Mouse (Mus musculus): Measurements from ENCODE around the gene Prkab2. TPM values are rescaled to one million over a fixed set of nuclear protein-coding genes. Genes with fewer than 3 reads are reported as not detected.

The Prkab2 gene
- polyA plus RNA-seq (2015; fragmentation: Nextera tagmentation; extraction: Ambion mirVana): 21.4 and 25.7 TPM in 2 replicates

DNA sequence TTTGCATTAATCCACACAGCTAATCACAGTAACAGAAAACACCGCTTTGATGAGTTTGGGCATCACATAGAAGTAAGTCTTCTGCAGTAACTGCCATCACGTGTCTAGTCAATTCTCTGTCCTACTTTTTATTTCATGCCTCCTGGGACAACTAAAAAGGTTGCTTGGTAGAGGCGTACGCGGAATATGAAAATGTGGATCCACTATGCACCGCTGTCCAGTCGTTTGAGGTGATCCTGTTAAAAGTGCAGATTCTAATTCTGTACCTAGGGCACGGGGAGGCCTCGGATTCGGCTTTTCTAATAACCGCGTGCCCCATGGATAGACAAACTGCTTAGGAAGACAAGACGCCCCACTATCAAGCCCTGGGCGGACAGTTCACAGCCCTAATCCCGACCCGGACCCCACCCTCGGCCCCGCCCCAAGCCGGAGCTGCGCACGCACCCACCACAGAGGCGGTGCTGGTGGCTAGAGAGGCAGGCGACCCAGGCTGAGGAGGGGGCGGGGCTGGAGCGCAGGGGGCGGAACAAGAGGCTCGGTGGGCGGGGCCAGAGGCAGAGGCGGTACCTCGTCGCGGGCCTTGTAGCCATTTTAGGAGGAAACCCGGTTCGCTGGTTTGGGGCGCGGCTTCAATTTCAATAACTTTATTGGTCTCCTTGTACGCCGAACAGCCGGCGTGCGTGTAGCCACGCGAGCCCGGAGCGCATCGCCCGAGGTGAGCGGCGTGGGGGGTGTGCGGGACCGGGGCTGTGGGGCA lies at the start of gene Prkab2:
Gene Prkab2, plus strand, starts transcription at position 539 of the 757 bp plus-strand sequence.

GRCm38 (mm10) chr3:97609845-97610410 lies 48.1 kb upstream of the Prkab2 start, which contains the start of gene Chd1l:
Chd1l (minus strand) TSS chr3:97610203.

DNA sequence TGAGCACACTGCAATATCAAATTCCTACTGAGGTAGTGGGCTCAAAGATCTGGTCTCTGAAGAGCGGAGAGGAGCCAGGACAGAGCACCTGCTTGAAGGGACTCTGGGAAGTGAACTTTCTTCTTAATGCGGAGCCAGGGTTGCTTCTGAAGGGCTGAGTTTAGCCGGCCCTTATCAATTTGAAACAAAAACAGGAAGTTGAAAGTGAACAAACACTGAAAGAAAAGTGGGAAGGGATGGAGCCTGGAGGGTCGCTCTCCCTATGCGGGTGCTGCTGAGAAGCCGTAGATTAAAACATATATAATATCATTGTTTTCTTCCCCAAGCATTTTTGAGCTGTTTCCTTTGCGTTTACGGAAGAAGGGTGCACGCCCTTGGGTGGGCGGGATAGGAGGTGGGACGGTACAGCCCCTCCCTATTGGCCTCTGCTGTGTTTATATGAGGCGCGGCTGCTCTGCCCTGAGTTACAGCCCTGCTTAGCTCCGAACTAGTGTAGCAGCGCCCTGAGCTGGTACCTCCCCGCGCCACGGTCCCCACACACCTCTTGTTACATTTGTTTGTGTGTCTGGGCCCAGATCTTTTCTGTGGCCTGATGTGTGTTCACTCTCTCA lies 29.5 kb upstream of the Prkab2 start, which contains the start of gene Fmo5:
Gene Fmo5, plus strand, starts transcription at position 414 of the 611 bp plus-strand sequence.

DNA sequence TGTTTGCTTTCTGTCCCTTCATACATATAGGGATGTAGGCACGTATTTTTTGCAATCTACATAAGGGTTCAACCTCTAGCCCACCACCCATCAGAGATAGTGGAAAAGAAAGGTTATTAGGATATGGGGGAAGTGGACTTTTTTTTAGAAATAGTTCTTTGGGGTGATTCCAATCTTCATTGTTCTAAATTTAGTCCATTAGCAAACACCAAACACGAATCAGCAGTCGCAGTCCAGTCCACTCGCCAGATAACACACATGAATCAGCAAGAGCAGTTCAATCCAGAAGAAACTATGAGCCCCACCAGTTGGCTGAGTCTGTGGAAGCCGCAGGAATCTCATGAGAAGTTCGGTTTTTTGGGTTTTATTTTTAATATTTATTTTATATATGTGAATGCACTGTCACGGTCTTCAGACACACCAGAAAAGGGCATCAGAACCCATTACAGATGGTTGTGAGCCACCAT lies 16.7 kb downstream of the Prkab2 start, which contains the start of gene Gm17651:
Gene Gm17651, minus strand, starts transcription at position 51 of the 467 bp plus-strand sequence.

Small RNA genes within 50 kb of the gene (microRNA-seq; reads per million reads assigned to microRNA genes)
- 0 reads per million in 2 experiments for gene Mir7225

Other genes starting within 250 kb of the Prkab2 start
- 0.04 TPM in 1 of 2 replicates, not detected in the other for gene Olfr1402, start 236.2 kb upstream of the Prkab2 start, polyA plus RNA-seq (2015; fragmentation: Nextera tagmentation; extraction: Ambion mirVana)
- gene Chd1l, start 48.0 kb upstream of the Prkab2 start, polyA plus RNA-seq (2015; fragmentation: Nextera tagmentation; extraction: Ambion mirVana): 8.5 and 9.5 TPM in 2 replicates
- 2.9 and 3.4 TPM in 2 replicates for gene Fmo5, start 29.4 kb upstream of the Prkab2 start, polyA plus RNA-seq (2015; fragmentation: Nextera tagmentation; extraction: Ambion mirVana)
- not detected in 2 replicates for gene Gm17651, start 16.5 kb downstream of the Prkab2 start, polyA plus RNA-seq (2015; fragmentation: Nextera tagmentation; extraction: Ambion mirVana)
- 235 and 350 TPM in 2 replicates for gene Pde4dip, start 230.5 kb downstream of the Prkab2 start, polyA plus RNA-seq (2015; fragmentation: Nextera tagmentation; extraction: Ambion mirVana)
- 60.4 and 67.5 TPM in 2 replicates for gene Sec22b, start 243.0 kb downstream of the Prkab2 start, polyA plus RNA-seq (2015; fragmentation: Nextera tagmentation; extraction: Ambion mirVana)